Mouse (Mus musculus): ENCODE data around the gene Ascl2.

DNA sequence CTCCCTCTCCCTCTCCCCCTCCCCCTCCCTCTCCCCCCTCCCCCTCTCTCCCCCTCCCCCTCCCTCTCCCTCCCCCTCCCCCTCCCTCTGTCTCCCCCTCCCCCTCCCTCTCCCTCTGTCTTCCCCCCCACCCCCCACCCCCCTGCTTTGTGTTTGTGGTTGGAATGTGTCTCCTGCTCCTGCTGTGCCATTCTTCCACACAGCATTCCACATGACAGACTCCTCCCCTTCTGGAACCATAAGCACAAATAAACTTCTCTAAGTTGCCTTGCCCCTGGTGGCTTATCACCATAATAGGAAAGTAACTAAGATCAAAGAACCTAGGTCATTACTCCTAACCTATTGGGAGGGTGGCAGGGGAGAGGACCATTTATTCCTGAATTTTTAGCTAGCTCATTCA is 31.4 kb downstream of the Ascl2 start:
- no peak for TF ChIP-seq CTCF (IDR thresholded peaks at IDR 0.05)
- TF ChIP-seq EP300 (IDR thresholded peaks at IDR 0.05), result no peak

Data from lung, postnatal 0 days (tissue).